Mouse (Mus musculus): ENCODE results near the gene Ulk1. TPM values are rescaled to one million over a fixed set of nuclear protein-coding genes. Genes with fewer than 3 reads are reported as not detected.
"Not testable (repeated sequence)": the region's sequence is repeated elsewhere in the genome, so short reads cannot be mapped to it uniquely, and the experiment has no call there.

The Ulk1 gene
- polyA plus RNA-seq, 1 experiment from 2014 or later: 8.4 TPM

DNA sequence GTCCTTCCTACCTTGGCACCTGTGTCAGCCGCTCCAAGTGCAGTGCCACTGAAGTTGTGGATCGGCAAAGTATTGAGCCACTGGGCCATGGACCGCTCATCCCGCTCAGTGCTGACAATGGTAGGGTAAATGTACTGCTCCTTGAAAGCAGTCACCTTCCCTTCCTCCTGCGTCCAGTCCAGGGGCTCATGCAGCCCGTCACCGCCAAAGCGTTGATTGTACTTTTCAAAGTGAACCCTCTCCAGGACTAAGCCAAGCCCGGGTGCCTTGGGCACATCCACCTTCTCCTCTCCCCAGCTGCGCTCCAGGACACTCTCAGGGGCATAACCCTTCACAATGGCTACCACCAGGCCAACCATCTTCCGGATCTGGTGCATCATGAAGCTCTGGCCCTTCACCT, 35.4 kb downstream of the Ulk1 start:
- Histone ChIP-seq H3K9ac (ENCODE audit: low read depth, low read length) (no peak overlapping the region), H3K4me1 (ENCODE audit: control insufficient read depth, insufficient read depth, low read length) (peaks cover 7% of the 10 kb centered on the region; the same call in 1 of the 2 replicates), H3K9me3 (ENCODE audit: control insufficient read depth, low read length) (no peaks in the 10 kb centered on the region), H3K27me3 (replicated peaks; ENCODE audit: control insufficient read depth, insufficient read depth, low read length) (no peaks in the 10 kb centered on the region), H3K36me3 (ENCODE audit: control insufficient read depth, insufficient read depth, low read length) (peaks cover 31% of the 10 kb centered on the region), H3K4me3 (ENCODE audit: low read length) (no peak overlapping the region), H3K27ac (ENCODE audit: low read length) (no peak overlapping the region), H3K4me2 (ENCODE audit: low read depth, low read length) (no peak overlapping the region; the same call in 1 of the 2 replicates)
- no peak for ATAC-seq
- WGBS: 92% methylated on average over 11 of the region's 11 CpGs

DNA sequence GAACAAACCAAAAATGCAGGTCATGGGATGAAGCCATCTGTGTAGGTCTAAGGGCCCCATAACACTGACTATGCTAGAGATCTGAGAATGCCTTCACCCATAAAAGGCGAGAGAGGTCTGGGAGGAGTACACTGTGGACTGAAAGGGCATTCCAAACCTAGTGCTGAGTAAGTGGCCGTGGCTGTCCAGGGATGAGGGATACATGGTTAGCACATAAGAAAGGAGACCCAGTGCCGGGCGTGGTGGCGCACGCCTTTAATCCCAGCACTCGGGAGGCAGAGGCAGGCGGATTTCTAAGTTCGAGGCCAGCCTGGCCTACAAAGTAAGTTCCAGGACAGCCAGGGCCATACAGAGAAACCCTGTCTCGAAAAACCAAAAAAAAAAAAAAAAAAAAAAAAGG, 37.0 kb downstream of the Ulk1 start:
- peaks cover 27% of the 10 kb centered on the region for H3K36me3 ChIP-seq (ENCODE audit: control insufficient read depth, insufficient read depth, low read length)
- H3K4me3 ChIP-seq (ENCODE audit: low read length); H3K27ac ChIP-seq (ENCODE audit: low read length); H3K27me3 ChIP-seq (replicated peaks; ENCODE audit: control insufficient read depth, insufficient read depth, low read length); H3K9me3 ChIP-seq (ENCODE audit: control insufficient read depth, low read length); ATAC-seq; H3K9ac ChIP-seq (ENCODE audit: low read depth, low read length); H3K4me2 ChIP-seq (ENCODE audit: low read depth, low read length): not testable (repeated sequence)
- WGBS: 95% methylated on average over 10 of the region's 10 CpGs
- peaks cover 16% of the 10 kb centered on the region for H3K4me1 ChIP-seq (ENCODE audit: control insufficient read depth, insufficient read depth, low read length)

DNA sequence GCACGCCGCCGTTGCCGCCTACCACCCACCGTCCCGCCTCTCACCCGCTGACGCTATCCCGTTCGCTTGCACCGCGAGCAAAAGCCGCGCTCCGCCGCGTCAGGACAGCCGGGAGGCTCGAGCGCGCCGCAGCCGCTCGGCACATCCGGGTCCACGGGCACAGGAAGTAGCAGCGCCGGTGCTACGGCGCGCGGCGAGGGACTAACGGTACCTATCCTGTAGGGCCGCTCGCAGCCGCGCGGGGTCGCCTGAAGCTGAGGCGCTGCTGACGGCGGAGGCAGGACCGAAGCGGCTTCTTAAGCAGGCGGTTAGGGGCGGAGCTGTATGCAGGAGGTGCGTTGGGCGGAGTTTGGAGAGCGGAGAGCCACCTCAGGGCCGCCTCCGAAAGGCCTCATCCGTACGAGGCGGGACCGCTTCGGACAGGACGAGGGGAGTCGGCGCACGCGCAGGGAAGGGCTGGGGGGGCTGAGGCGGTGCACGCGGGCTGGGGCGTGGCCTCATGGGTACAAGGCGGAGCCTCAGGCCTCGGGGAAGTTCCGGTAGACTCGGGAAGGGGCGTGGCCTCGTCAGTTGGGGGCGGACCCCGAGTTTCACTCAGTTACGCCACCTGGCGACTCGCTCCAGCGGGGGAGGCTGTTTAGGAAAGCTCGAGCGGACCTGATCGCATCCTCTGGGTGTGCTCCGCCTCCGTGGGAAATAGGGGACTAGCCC, 39.3 kb downstream of the Ulk1 start, which contains the start of gene Ep400:
Gene Ep400, minus strand, starts transcription at position 270 of the 711 bp plus-strand sequence.
- Histone ChIP-seq H3K36me3 (ENCODE audit: control insufficient read depth, insufficient read depth, low read length) (peaks cover 21% of the 10 kb centered on the region), H3K4me2 (ENCODE audit: low read depth, low read length) (peak within 1 kb of the TSS; percentile 67), H3K4me3 (ENCODE audit: low read length) (peak within 1 kb of the TSS; percentile 87), H3K9ac (ENCODE audit: low read depth, low read length) (peak within 1 kb of the TSS; percentile 93), H3K9me3 (ENCODE audit: control insufficient read depth, low read length) (no peaks in the 10 kb centered on the region), H3K27me3 (replicated peaks; ENCODE audit: control insufficient read depth, insufficient read depth, low read length) (no peaks in the 10 kb centered on the region), H3K4me1 (ENCODE audit: control insufficient read depth, insufficient read depth, low read length) (peaks cover 16% of the 10 kb centered on the region), H3K27ac (ENCODE audit: low read length) (peak within 1 kb of the TSS; percentile 97)
- WGBS: under 1% methylated on average over 83 of the region's 83 CpGs
- peak; percentile 98 for ATAC-seq

DNA sequence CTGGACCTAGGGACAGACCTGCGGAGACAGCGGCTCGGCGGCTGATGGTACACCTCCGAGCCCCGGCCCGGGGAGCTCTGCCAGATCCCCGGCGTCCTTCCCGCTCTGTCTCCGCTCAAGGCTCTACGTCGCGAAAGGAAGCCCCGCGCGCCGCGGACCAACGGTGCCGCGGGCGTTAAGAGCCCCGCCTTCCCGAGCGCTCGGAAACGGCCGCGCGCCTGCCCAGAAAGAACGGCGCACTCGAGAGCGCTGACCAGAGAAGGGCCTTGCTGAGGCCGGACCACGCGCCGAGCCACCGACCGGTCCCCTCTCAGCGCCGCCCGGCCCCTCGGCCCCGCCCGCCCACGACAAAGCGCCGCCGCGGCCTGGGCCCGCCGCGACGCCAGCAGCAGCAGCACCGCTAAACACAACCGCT, 39.9 kb downstream of the Ulk1 start:
- H3K9me3 ChIP-seq (ENCODE audit: control insufficient read depth, low read length): no peaks in the 10 kb centered on the region
- ATAC-seq: peak; percentile 71
- H3K27ac ChIP-seq (ENCODE audit: low read length): peak overlapping the region; percentile 97
- peak overlapping the region; percentile 67 for H3K4me2 ChIP-seq (ENCODE audit: low read depth, low read length)
- peak overlapping the region; percentile 87 for H3K4me3 ChIP-seq (ENCODE audit: low read length)
- WGBS: under 1% methylated on average over 38 of the region's 58 CpGs
- peaks cover 16% of the 10 kb centered on the region for H3K36me3 ChIP-seq (ENCODE audit: control insufficient read depth, insufficient read depth, low read length)
- H3K4me1 ChIP-seq (ENCODE audit: control insufficient read depth, insufficient read depth, low read length): peaks cover 16% of the 10 kb centered on the region
- no peaks in the 10 kb centered on the region for H3K27me3 ChIP-seq (replicated peaks; ENCODE audit: control insufficient read depth, insufficient read depth, low read length)
- H3K9ac ChIP-seq (ENCODE audit: low read depth, low read length): peak overlapping the region; percentile 93

DNA sequence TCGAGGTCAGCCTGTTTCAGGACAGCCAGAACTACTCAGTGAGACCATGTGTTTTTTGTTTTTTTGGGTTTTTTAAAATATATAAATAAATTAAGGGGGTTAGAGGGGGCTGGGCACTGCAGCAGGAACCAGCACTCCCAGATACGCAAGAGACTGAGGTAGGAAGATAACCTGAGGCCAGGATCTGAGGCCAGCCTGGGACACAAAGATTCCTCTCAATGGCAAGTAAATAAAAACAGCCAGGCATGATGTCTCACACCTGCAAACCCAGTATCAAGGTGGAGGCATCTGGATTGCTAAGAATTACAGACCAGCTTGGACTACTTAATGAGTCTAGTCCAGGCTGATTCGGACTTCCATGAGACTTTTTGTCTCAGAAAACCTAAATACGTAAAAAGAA, 40.6 kb downstream of the Ulk1 start:
- peaks cover 9% of the 10 kb centered on the region for H3K36me3 ChIP-seq (ENCODE audit: control insufficient read depth, insufficient read depth, low read length)

DNA sequence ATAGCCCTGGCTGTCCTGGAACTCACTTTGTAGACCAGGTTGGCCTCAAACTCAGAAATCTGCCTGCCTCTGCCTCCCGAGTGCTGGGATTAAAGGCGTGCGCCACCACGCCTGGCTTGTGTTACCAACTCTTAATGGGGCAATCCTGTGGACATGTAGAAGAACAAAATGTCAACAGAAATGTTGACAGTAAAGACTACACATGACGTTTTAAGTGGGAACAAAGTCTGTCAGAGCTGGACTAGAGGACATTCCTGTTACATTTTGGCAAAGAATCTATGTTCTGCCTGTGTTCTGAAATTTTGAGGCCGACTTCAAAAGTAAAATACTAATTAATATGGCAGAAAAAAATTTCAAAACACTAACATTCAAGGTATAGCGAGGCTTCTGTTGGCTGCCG, 46.0 kb downstream of the Ulk1 start:
- no peak overlapping the region for H3K4me2 ChIP-seq (ENCODE audit: low read depth, low read length)
- no peaks in the 10 kb centered on the region for H3K9me3 ChIP-seq (ENCODE audit: control insufficient read depth, low read length)
- ATAC-seq: no peak
- H3K27me3 ChIP-seq (replicated peaks; ENCODE audit: control insufficient read depth, insufficient read depth, low read length): no peaks in the 10 kb centered on the region
- no peak overlapping the region for H3K4me3 ChIP-seq (ENCODE audit: low read length)
- H3K36me3 ChIP-seq (ENCODE audit: control insufficient read depth, insufficient read depth, low read length): no peaks in the 10 kb centered on the region
- no peak overlapping the region for H3K9ac ChIP-seq (ENCODE audit: low read depth, low read length)
- peaks cover 7% of the 10 kb centered on the region; the same call in 1 of the 2 replicates for H3K4me1 ChIP-seq (ENCODE audit: control insufficient read depth, insufficient read depth, low read length)
- WGBS: 90% methylated on average over 8 of the region's 8 CpGs
- no peak overlapping the region for H3K27ac ChIP-seq (ENCODE audit: low read length)

More for the DNA sequence above, 40.6 kb downstream of the Ulk1 start:
- Histone ChIP-seq H3K4me3 (ENCODE audit: low read length) (peak overlapping the region; percentile 87), H3K27me3 (replicated peaks; ENCODE audit: control insufficient read depth, insufficient read depth, low read length) (no peaks in the 10 kb centered on the region), H3K4me1 (ENCODE audit: control insufficient read depth, insufficient read depth, low read length) (peaks cover 14% of the 10 kb centered on the region), H3K27ac (ENCODE audit: low read length) (no peak overlapping the region), H3K9ac (ENCODE audit: low read depth, low read length) (peak overlapping the region; percentile 93), H3K4me2 (ENCODE audit: low read depth, low read length) (peak overlapping the region; percentile 67), H3K9me3 (ENCODE audit: control insufficient read depth, low read length) (no peaks in the 10 kb centered on the region)
- 44% methylated on average over 4 of the region's 4 CpGs for WGBS
- ATAC-seq: no peak

DNA sequence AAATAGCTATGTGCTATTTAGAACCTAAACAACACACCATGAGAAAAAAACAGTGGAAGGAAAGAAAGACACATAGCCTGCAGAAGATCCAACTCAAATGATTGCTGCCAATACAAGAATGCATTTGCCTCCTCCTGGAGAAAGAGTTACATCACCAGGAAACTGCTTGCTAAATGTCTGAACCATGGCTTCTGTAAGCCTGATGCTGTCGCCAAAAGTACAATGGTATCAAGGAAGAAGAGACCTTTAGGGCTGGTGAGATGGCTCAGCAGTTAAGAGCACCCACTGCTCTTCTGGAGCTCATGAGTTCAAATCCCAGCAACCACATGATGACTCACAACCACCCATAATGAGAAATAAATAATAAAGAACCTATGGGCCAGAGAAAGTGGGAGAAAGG, 64.9 kb downstream of the Ulk1 start:
- 80% methylated on average over 1 of the region's 1 CpGs for WGBS
- no peak overlapping the region for H3K9ac ChIP-seq (ENCODE audit: low read depth, low read length)
- ATAC-seq: no peak
- H3K9me3 ChIP-seq (ENCODE audit: control insufficient read depth, low read length): no peaks in the 10 kb centered on the region
- no peak overlapping the region for H3K27ac ChIP-seq (ENCODE audit: low read length)
- no peaks in the 10 kb centered on the region for H3K36me3 ChIP-seq (ENCODE audit: control insufficient read depth, insufficient read depth, low read length)
- no peaks in the 10 kb centered on the region for H3K27me3 ChIP-seq (replicated peaks; ENCODE audit: control insufficient read depth, insufficient read depth, low read length)
- no peak overlapping the region for H3K4me3 ChIP-seq (ENCODE audit: low read length)
- no peaks in the 10 kb centered on the region for H3K4me1 ChIP-seq (ENCODE audit: control insufficient read depth, insufficient read depth, low read length)
- no peak overlapping the region for H3K4me2 ChIP-seq (ENCODE audit: low read depth, low read length)

DNA sequence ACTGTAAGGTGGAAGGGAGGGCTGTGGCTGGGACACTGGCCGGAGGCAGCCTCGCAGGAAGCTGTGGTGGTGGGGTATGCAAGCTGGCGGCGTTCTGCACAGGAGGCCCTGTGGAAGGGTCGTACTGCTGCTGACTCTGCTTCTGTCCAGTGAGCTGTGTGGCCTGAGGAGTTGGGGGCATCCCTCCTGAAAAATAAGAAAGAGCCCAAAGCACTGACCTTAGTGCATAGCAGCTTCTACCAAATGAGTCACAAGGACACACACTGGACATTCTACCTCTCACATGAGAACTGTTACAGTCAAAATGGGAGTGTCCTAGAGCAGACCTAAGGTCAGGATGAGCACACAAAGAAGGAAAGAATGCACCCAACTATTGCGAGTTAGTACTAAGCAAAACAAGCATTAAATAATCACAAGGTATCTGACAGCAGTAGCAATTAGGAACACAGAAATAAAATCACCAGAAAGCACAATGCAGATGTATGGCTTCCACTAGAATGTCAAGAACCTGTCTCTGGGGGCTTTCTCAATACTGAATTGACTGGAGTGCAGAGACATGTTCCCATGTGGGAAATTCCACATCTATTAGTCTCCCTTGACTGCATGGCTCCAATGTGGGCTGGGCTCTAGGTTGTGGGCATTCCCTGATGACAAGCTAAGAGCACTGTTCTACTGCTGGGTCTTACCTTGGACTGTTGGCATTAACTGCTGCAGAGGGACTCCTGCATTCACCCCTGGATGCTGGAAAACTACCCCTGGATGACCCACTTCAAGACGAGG, 70.2 kb downstream of the Ulk1 start:
- no peak overlapping the region for H3K9ac ChIP-seq (ENCODE audit: low read depth, low read length)
- no peak overlapping the region for H3K4me2 ChIP-seq (ENCODE audit: low read depth, low read length)
- WGBS: 92% methylated on average over 7 of the region's 7 CpGs
- H3K4me3 ChIP-seq (ENCODE audit: low read length): no peak overlapping the region
- peaks cover 18% of the 10 kb centered on the region; the same call in 1 of the 2 replicates for H3K36me3 ChIP-seq (ENCODE audit: control insufficient read depth, insufficient read depth, low read length)
- H3K27me3 ChIP-seq (replicated peaks; ENCODE audit: control insufficient read depth, insufficient read depth, low read length): no peaks in the 10 kb centered on the region
- ATAC-seq: no peak
- no peaks in the 10 kb centered on the region for H3K4me1 ChIP-seq (ENCODE audit: control insufficient read depth, insufficient read depth, low read length)
- no peak overlapping the region for H3K27ac ChIP-seq (ENCODE audit: low read length)
- H3K9me3 ChIP-seq (ENCODE audit: control insufficient read depth, low read length): no peaks in the 10 kb centered on the region

DNA sequence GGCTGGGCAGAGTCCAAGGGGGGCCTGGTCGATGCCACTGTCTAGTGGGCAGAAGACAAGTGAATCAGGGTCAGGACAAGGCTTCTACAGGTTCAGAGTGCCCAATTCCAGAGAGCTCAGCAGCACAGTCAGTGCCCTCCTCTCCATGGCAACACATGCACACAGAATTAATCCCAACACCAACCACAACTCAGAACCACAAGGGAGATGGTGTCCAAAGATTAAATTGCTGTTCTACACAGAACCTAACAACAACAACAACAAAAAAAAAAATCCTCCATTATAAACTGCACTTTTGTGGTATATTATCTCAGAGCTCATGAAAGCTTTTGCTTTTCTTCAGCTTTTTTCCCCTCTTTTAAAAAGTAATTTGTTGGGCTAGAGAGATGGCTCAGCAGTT, 74.3 kb downstream of the Ulk1 start:
- H3K36me3 ChIP-seq (ENCODE audit: control insufficient read depth, insufficient read depth, low read length): peaks cover 28% of the 10 kb centered on the region
- 100% methylated on average over 1 of the region's 1 CpGs for WGBS
- no peak overlapping the region for H3K9ac ChIP-seq (ENCODE audit: low read depth, low read length)
- no peak overlapping the region for H3K27ac ChIP-seq (ENCODE audit: low read length)
- H3K4me1 ChIP-seq (ENCODE audit: control insufficient read depth, insufficient read depth, low read length): no peaks in the 10 kb centered on the region
- H3K9me3 ChIP-seq (ENCODE audit: control insufficient read depth, low read length): no peaks in the 10 kb centered on the region
- no peak overlapping the region for H3K4me2 ChIP-seq (ENCODE audit: low read depth, low read length)
- H3K4me3 ChIP-seq (ENCODE audit: low read length): no peak overlapping the region
- ATAC-seq: no peak
- H3K27me3 ChIP-seq (replicated peaks; ENCODE audit: control insufficient read depth, insufficient read depth, low read length): no peaks in the 10 kb centered on the region

All from intestine, embryonic 16.5 days (tissue).